Mouse (Mus musculus): ENCODE measurements at regions not wholly inside any gene's neighbourhood (a gene's known extent, or its start where the extent isn't known, plus 50 kb on each side); places are given as distances from the start of the nearest gene placed in this dataset.

DNA sequence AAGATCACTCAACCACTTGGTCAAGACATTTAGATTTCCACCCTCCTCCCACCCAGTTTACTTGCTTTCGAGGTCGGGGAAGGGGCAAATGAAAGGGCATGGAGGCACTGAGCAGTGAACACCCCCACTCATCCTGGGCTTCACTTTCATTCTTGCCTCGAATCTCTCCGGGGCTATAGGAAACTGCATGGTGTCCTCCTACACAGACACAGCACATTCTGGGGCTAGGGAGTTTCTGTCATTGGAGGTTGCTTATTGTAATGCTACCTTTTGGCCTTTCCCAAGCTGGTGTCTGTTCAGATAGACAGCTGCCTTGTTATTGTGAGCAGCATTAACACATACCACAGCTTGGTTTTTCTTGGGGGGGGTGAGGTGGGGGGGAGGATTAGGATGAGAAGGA lies 523.9 kb downstream of the 1810013L24Rik start:
- TF ChIP-seq EP300 (IDR thresholded peaks at IDR 0.05; ENCODE audit: low read depth) (no peak), CTCF (IDR thresholded peaks at IDR 0.05; ENCODE audit: low read depth) (no peak)

Measured in liver, embryonic 14.5 days (tissue).